Mouse (Mus musculus) small intestine, adult 2 months (tissue): Measurements from ENCODE around the gene Zfhx3. TPM values are rescaled to one million over a fixed set of nuclear protein-coding genes. Genes with fewer than 3 reads are reported as not detected.

Experiments
- H3K27ac ChIP-seq: fragments of 200-500 bp; 2 replicates; pipeline ENCODE4 v1.5.1; 2012; ENCODE audit warnings: low read depth, low read length, control low read depth, inconsistent platforms; ENCODE audit not compliant: insufficient read depth
- H3K27me3 ChIP-seq: fragments of 200-500 bp; 2 replicates; pipeline ENCODE4 v1.6.1; 2012; ENCODE audit warnings: mild to moderate bottlenecking, moderate library complexity, low read length, inconsistent platforms; ENCODE audit not compliant: control insufficient read depth, insufficient read depth
- H3K36me3 ChIP-seq: fragments of 200-500 bp; 2 replicates; pipeline ENCODE4 v1.6.1; 2012; ENCODE audit warnings: mild to moderate bottlenecking, low read length, control low read depth, inconsistent platforms; ENCODE audit not compliant: control insufficient read depth, insufficient read depth
- H3K4me1 ChIP-seq: fragments of 200-500 bp; 2 replicates; pipeline ENCODE4 v1.6.1; 2012; ENCODE audit warnings: low read length, inconsistent platforms, mixed read lengths; ENCODE audit not compliant: control insufficient read depth, insufficient read depth, insufficient read length
- H3K4me3 ChIP-seq: fragments of 200-500 bp; 2 replicates; pipeline ENCODE4 v1.5.1; 2012; ENCODE audit warnings: low read depth, mild to moderate bottlenecking, control low read depth, inconsistent platforms, low read length, moderate library complexity
- CTCF ChIP-seq: fragments of 200-500 bp; IDR thresholded peaks from 2 replicates; pipeline ENCODE4 v1.5.1; 2012; ENCODE audit warnings: low read depth, mild to moderate bottlenecking, control low read depth, inconsistent platforms, low read length, moderate library complexity, mixed read lengths; ENCODE audit not compliant: insufficient replicate concordance, insufficient read length; ENCODE audit errors: extremely low read depth
- POLR2A ChIP-seq: fragments of 200-500 bp; IDR thresholded peaks from 2 replicates; pipeline ENCODE4 v1.6.1; 2012; ENCODE audit warnings: low read depth, mild to moderate bottlenecking, control low read depth, inconsistent platforms, low read length, moderate library complexity
- WGBS: fragments of 180-500 bp; shearing (Covaris S2); methylation state at CpG from one replicate; pipeline ENCODE4 v1.1.7; 2018; 5-methylcytosine and 5-hydroxymethylcytosine counted together
- polyA plus RNA-seq: library from polyadenylated mRNA; depleted of rRNA; stranded (reverse); fragments of >200 nt; gene quantifications from 2 replicates; pipeline ENCODE4 v1.2.3, GENCODE M21; 2012

Zfhx3 gene
- polyA plus RNA-seq, 1 experiment = 2.0 TPM

DNA sequence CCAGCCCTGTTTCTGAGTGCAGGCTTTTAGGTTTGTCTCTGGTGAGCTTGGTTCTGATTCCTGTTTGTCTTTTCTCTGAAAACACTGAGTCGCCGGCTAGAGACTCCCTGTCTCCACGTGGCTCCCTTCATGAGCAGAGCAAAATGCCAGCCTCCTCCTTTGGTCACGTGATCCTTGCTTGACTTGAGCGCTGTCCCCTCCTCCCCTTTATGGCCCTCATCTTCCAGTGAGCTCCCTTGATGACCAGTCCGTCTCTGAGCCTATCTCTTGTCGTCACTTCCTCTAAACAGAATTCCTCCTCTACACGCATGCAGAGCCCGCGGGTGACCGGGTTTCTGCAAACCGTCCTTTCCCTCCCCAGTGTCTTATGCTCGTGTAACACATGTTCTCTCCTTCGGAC, 958.8 kb downstream of the Zfhx3 start:
- TF ChIP-seq POLR2A = no peak
- no peak for TF ChIP-seq CTCF
- Histone ChIP-seq H3K27ac (no peak overlapping the region), H3K4me3 (no peak overlapping the region), H3K36me3 (no peaks in the 10 kb centered on the region), H3K4me1 (peaks cover 2% of the 10 kb centered on the region), H3K27me3 (no peaks in the 10 kb centered on the region)
- whole genome bisulfite sequencing = 70% methylated on average over 14 of the region's 14 CpGs

DNA sequence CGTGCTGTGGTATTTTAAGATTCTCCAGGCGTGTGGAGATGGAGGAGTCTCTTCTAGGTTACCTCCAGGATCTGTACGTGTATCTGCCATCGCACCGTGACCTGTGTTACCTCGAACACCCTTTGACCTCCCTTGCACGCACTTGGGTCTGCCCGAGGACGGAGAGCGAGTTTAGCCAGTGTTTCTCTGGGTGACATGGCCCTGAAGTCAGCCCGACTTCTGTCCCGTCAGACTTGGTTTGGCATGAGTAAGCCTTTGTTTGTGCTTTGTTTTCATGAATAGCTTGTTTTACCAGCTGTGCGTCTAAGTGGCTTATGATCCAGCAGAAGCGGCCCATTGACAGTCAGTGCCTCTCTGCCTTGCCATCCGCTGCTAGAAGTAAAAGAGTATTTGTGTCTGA, 961.1 kb downstream of the Zfhx3 start:
- 86% methylated on average over 15 of the region's 15 CpGs for WGBS
- H3K27ac ChIP-seq = no peak overlapping the region
- no peak overlapping the region for H3K4me3 ChIP-seq
- no peaks in the 10 kb centered on the region for H3K36me3 ChIP-seq
- TF ChIP-seq POLR2A = no peak
- TF ChIP-seq CTCF = no peak
- H3K4me1 ChIP-seq = peaks cover 2% of the 10 kb centered on the region
- no peaks in the 10 kb centered on the region for H3K27me3 ChIP-seq

DNA sequence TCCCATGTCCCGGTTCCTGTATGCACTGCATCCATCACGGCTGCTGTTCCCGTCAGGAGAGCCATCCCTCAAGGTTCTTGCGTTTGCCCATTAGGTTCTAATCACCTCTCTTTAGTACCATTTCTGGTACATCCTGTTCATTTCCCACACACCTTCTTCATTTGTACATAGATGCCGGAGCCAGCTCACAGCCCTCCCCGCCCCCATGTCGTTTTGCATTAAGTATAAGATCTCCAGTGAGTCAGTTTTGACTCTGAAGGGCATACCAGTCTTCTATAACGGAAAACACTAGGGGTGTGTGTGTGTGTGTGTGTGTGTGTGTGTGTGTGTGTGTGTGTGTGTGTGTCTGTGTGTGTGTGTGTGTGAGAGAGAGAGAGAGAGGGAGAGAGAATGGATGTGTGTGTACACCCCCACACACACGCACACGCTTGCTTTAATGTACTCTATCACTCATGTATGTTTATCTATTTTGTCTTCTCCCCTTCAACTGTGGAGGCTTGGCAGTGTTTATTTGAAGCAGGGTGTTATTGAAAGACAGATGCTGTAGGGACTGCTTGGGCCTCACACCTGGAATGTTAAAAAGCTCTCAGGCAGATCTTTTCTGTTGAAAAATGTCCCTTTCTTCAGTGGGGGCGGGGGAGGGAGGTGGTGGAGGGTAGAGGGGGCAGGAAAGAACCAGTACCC, 962.0 kb downstream of the Zfhx3 start:
- Histone ChIP-seq H3K27me3 (no peaks in the 10 kb centered on the region), H3K36me3 (no peaks in the 10 kb centered on the region), H3K4me1 (no peaks in the 10 kb centered on the region), H3K4me3 (no peak overlapping the region), H3K27ac (no peak overlapping the region)
- 82% methylated on average over 11 of the region's 11 CpGs for WGBS
- TF ChIP-seq POLR2A (no peak), CTCF (no peak)

DNA sequence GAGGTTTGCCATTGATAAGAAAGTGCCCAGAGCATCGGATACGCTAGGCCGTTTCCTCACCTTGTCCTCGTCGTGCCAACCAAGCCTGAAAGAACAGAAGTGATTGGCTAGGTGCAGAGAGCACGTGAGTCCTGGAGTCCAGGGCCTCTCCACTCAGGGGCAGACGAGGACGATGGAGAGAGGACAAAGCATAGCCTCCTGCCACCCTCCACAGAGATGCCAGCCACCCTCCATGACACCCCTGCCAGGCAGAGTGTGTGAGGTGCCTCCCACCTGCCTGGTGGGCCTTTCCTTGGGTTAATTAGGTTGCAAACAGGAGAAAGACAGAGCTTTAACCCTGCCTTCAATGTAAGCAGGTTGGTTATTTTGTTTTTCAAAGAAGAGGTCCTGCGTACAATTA, 965.6 kb downstream of the Zfhx3 start:
- H3K27me3 ChIP-seq = no peaks in the 10 kb centered on the region
- H3K4me3 ChIP-seq = no peak overlapping the region
- H3K36me3 ChIP-seq = no peaks in the 10 kb centered on the region
- no peaks in the 10 kb centered on the region for H3K4me1 ChIP-seq
- 85% methylated on average over 9 of the region's 9 CpGs for WGBS
- no peak for TF ChIP-seq POLR2A
- no peak for TF ChIP-seq CTCF
- no peak overlapping the region for H3K27ac ChIP-seq

DNA sequence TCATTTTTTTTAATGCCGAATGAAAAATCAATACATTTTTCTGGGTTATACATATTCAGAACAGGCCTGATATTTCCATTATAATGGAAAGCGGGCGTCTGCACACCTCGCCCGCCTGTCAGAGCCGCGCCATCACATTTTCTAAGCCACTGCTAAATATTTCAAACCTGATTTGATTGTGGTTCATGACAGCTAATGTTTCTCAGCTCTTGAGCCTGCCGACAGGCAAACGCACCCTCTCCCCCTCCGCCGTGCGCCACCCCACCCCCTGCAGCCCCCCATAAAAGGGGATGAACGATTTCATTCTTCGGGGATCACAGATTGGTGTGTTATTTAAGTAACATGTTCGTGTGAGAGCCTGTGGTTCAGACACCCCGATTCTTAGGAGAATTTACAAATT, 966.1 kb downstream of the Zfhx3 start:
- Histone ChIP-seq H3K27ac (no peak overlapping the region), H3K36me3 (no peaks in the 10 kb centered on the region), H3K27me3 (no peaks in the 10 kb centered on the region), H3K4me3 (no peak overlapping the region), H3K4me1 (no peaks in the 10 kb centered on the region)
- no peak for TF ChIP-seq CTCF
- WGBS = 91% methylated on average over 16 of the region's 16 CpGs

DNA sequence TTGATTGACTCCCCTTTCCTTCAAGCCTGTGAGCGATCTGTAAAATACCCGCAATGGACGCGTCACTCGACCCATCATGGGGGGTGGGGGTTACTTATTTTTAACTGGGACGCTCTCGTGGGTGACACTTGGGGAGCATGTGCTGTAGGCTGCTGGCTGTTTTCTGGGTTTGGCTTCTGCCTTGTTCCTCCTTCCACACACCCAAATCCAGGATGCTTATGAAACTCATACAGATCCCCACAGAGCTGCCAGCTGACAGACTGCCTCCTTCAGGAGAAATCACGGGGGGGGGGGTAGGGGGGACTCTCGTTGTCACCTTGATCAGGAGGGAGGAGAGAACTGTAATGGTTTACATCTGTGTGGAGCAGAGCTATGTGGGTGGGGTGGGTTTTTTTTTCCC, 966.6 kb downstream of the Zfhx3 start:
- Histone ChIP-seq H3K27me3 (no peaks in the 10 kb centered on the region), H3K36me3 (no peaks in the 10 kb centered on the region), H3K4me1 (no peaks in the 10 kb centered on the region), H3K4me3 (no peak overlapping the region), H3K27ac (no peak overlapping the region)
- no peak for TF ChIP-seq POLR2A
- TF ChIP-seq CTCF = no peak
- WGBS = 82% methylated on average over 9 of the region's 9 CpGs

DNA sequence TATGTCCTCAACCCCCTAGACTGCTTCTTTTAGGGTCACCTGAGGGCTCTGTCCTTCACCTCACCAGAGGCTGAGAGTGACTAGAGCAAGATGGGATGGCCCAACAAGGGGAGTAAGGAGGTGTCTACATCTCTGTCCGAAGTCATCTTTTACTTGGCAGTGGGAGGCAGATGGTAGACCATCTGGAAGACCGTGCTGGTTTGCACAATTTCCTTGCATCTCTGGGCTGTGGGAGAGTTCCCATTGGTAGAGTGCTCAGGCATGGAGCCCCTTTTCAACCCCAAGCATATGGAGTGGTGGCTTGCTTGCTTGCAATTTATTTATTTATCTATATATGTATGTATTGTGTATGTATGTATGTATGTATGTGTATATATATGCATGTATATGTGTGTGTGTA, 967.0 kb downstream of the Zfhx3 start:
- TF ChIP-seq CTCF = no peak
- TF ChIP-seq POLR2A = no peak
- Histone ChIP-seq H3K4me1 (no peaks in the 10 kb centered on the region), H3K27ac (no peak overlapping the region), H3K36me3 (no peaks in the 10 kb centered on the region), H3K27me3 (no peaks in the 10 kb centered on the region), H3K4me3 (no peak overlapping the region)
- WGBS = 75% methylated on average over 2 of the region's 2 CpGs
